Mouse (Mus musculus): ENCODE measurements around the gene Mllt3. TPM values are rescaled to one million over a fixed set of nuclear protein-coding genes. Genes with fewer than 3 reads are reported as not detected.

The Mllt3 gene
- polyA plus RNA-seq, 1 experiment, result 4.0 TPM

GRCm38 (mm10) chr4:87774515-87774914 is 258.6 kb downstream of the Mllt3 start:
- Histone ChIP-seq H3K4me3 (replicated peaks) (no peak overlapping the region), H3K36me3 (replicated peaks; ENCODE audit: low read length) (peaks cover 16% of the 10 kb centered on the region), H3K4me1 (no peaks in the 10 kb centered on the region), H3K9me3 (no peaks in the 10 kb centered on the region), H3K27me3 (replicated peaks) (no peaks in the 10 kb centered on the region)
- TF ChIP-seq FLI1 (IDR thresholded peaks at IDR 0.05; ENCODE audit: low read length) (no peak), GATA1 (IDR thresholded peaks at IDR 0.05; ENCODE audit: borderline replicate concordance, low read length) (no peak)

DNA sequence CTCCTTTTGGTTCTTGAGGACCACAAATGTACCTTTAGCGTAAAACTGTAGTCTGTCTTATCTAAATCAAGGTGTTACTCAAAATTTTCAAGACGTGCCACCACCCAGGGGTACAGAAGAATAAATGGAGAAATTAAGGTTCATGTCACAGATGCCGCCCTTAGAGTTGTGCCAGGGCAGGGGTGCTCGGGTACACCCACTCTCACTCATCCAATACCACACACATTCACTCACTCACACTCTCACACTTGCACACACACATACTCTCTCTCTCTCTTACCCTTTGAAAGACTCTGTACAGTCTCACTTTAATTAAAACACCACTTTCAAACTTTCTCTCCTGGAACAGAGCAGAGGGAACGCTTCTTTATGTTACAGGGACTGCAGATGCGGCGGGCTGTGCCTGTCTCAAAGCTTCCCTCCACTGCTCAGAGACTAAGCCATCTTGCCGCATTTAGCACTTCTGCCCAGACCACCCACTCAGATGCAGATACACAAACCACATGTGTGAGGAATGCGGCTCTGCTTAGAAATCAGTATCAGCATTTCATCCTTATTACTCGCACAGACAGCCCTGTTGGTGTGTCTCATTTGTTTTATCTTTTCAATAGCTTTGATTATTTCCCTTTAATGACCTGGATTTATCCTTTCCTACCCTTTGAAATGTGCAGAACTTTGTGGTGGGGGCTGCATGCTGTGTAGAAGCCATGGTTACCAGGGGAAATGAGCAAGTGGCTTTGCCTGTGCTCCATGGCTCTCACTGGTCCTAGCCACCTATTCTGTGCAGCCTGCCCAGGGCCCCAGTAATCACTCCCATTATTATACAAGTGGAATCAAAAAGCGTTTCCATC is 265.2 kb downstream of the Mllt3 start:
- Histone ChIP-seq H3K27me3 (replicated peaks) (no peaks in the 10 kb centered on the region), H3K4me3 (replicated peaks) (no peak overlapping the region), H3K9me3 (no peaks in the 10 kb centered on the region), H3K4me1 (no peaks in the 10 kb centered on the region), H3K36me3 (replicated peaks; ENCODE audit: low read length) (no peaks in the 10 kb centered on the region)
- TF ChIP-seq FLI1 (IDR thresholded peaks at IDR 0.05; ENCODE audit: low read length) (no peak), GATA1 (IDR thresholded peaks at IDR 0.05; ENCODE audit: borderline replicate concordance, low read length) (no peak)

- H3K36me3 ChIP-seq (replicated peaks; ENCODE audit: low read length), result no peaks in the 10 kb centered on the region
- TF ChIP-seq FLI1 (IDR thresholded peaks at IDR 0.05; ENCODE audit: low read length), result no peak
- TF ChIP-seq GATA1 (IDR thresholded peaks at IDR 0.05; ENCODE audit: borderline replicate concordance, low read length), result no peak
- H3K4me3 ChIP-seq (replicated peaks), result no peak overlapping the region
- H3K4me1 ChIP-seq, result no peaks in the 10 kb centered on the region
- no peaks in the 10 kb centered on the region for H3K9me3 ChIP-seq
- H3K27me3 ChIP-seq (replicated peaks), result no peaks in the 10 kb centered on the region
These were observed 267.4 kb downstream of the Mllt3 start for GRCm38 (mm10) chr4:87765729-87766128.

GRCm38 (mm10) chr4:87761075-87761474 is 272.1 kb downstream of the Mllt3 start:
- TF ChIP-seq FLI1 (IDR thresholded peaks at IDR 0.05; ENCODE audit: low read length) (no peak), GATA1 (IDR thresholded peaks at IDR 0.05; ENCODE audit: borderline replicate concordance, low read length) (no peak)
- Histone ChIP-seq H3K36me3 (replicated peaks; ENCODE audit: low read length) (no peaks in the 10 kb centered on the region), H3K27me3 (replicated peaks) (no peaks in the 10 kb centered on the region), H3K9me3 (no peaks in the 10 kb centered on the region), H3K4me3 (replicated peaks) (no peak overlapping the region), H3K4me1 (no peaks in the 10 kb centered on the region)

DNA sequence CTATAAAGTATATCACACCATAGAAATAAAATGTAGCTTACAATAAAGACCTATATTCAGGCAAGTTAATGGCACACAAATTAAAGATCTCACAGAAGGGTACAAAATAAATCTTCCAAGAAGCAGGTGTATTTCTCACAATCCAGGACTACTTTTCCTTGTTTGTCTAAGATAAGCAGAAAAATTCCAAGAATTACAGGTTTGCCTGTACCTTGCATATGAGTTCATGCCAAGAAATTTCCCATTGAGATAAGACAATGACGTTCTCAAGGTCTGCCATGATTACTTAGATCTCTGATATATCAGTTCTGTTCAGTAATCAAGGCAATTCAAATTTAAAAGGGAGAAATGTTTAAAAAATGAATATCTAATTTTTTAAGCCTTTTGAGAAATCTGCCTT is 272.9 kb downstream of the Mllt3 start:
- TF ChIP-seq GATA1 (IDR thresholded peaks at IDR 0.05; ENCODE audit: borderline replicate concordance, low read length) (no peak), FLI1 (IDR thresholded peaks at IDR 0.05; ENCODE audit: low read length) (no peak)
- H3K36me3 ChIP-seq (replicated peaks; ENCODE audit: low read length), result no peaks in the 10 kb centered on the region
- no peaks in the 10 kb centered on the region for H3K27me3 ChIP-seq (replicated peaks)
- H3K4me1 ChIP-seq, result no peaks in the 10 kb centered on the region
- H3K9me3 ChIP-seq, result no peaks in the 10 kb centered on the region
- H3K4me3 ChIP-seq (replicated peaks), result no peak overlapping the region

GRCm38 (mm10) chr4:87759625-87760024 is 273.5 kb downstream of the Mllt3 start:
- no peak for TF ChIP-seq FLI1 (IDR thresholded peaks at IDR 0.05; ENCODE audit: low read length)

GRCm38 (mm10) chr4:87759110-87759509 is 274.1 kb downstream of the Mllt3 start:
- H3K4me3 ChIP-seq (replicated peaks), result no peak overlapping the region

More at GRCm38 (mm10) chr4:87759625-87760024, 273.5 kb downstream of the Mllt3 start:
- Histone ChIP-seq H3K4me3 (replicated peaks) (no peak overlapping the region), H3K4me1 (no peaks in the 10 kb centered on the region), H3K9me3 (0 out of 2 replicates have a peak, but pooled peaks cover 4% of the 10 kb centered on the region), H3K36me3 (replicated peaks; ENCODE audit: low read length) (no peaks in the 10 kb centered on the region), H3K27me3 (replicated peaks) (no peaks in the 10 kb centered on the region)

DNA sequence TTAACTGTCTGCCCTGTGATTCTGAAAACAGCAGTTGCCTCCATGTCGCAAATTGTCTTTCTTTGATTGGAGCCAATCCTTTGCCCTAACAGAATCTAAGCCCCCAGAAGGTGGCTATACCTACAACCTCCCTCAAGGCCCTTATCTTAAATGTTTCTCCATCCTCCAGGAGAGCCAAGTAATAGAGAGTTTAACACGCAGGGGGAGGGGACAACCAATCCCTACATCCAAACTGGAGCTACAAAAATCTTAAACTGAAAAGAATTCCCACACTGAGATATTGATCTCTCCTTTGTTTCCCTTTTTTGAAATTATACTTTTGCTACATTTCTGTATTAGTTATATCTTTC is 281.7 kb downstream of the Mllt3 start:
- Histone ChIP-seq H3K4me3 (replicated peaks) (no peak overlapping the region), H3K4me1 (no peaks in the 10 kb centered on the region; the same call in 1 of the 2 replicates), H3K36me3 (replicated peaks; ENCODE audit: low read length) (no peaks in the 10 kb centered on the region), H3K27me3 (replicated peaks) (peaks cover 2% of the 10 kb centered on the region), H3K9me3 (peaks cover 4% of the 10 kb centered on the region; the same call in 1 of the 2 replicates)
- TF ChIP-seq GATA1 (IDR thresholded peaks at IDR 0.05; ENCODE audit: borderline replicate concordance, low read length) (no peak), FLI1 (IDR thresholded peaks at IDR 0.05; ENCODE audit: low read length) (no peak)

More at GRCm38 (mm10) chr4:87759110-87759509, 274.1 kb downstream of the Mllt3 start:
- Histone ChIP-seq H3K9me3 (0 out of 2 replicates have a peak, but pooled peaks cover 4% of the 10 kb centered on the region), H3K4me1 (no peaks in the 10 kb centered on the region), H3K36me3 (replicated peaks; ENCODE audit: low read length) (no peaks in the 10 kb centered on the region), H3K27me3 (replicated peaks) (no peaks in the 10 kb centered on the region)
- TF ChIP-seq FLI1 (IDR thresholded peaks at IDR 0.05; ENCODE audit: low read length), result no peak
- TF ChIP-seq GATA1 (IDR thresholded peaks at IDR 0.05; ENCODE audit: borderline replicate concordance, low read length), result no peak

DNA sequence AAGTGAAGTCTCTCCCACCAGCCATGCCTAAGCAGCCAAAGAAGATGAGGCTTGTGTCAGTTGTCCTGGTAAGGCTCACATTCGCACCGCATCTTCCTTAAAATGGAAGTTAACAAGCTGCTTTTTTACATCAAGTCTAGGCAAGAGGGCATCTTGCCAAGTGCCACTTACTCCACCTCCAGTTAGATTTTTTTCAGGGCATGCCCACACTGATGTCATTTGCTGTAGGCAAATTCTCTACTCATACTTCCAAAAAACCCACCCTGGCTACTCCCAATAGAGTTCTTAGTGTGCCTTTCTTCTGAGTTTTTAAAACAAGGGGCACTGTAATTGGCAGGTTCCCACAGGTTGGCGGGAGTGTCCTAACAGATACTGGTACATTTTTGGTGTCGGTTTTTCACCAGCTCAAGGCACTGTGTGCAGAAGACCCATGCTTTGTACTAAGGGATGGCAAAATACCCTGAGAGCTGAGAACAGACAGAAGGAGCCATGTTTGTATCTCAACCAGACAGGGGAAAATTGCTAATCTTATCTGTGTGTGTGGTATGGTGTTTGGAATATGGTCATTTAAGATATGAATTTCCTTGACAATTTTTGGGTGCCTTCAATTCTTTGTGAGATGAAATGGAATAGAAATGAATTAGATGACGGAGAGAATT is 282.2 kb downstream of the Mllt3 start:
- H3K27me3 ChIP-seq (replicated peaks), result peaks cover 2% of the 10 kb centered on the region

More for the DNA sequence above, 282.2 kb downstream of the Mllt3 start:
- TF ChIP-seq FLI1 (IDR thresholded peaks at IDR 0.05; ENCODE audit: low read length) (no peak), GATA1 (IDR thresholded peaks at IDR 0.05; ENCODE audit: borderline replicate concordance, low read length) (no peak)
- Histone ChIP-seq H3K4me3 (replicated peaks) (no peak overlapping the region), H3K36me3 (replicated peaks; ENCODE audit: low read length) (no peaks in the 10 kb centered on the region), H3K4me1 (no peaks in the 10 kb centered on the region; the same call in 1 of the 2 replicates), H3K9me3 (peaks cover 4% of the 10 kb centered on the region; the same call in 1 of the 2 replicates)

Data from megakaryocyte, embryonic 14.5 days (primary cell).